Mouse (Mus musculus): ENCODE measurements around the gene Ms4a2. TPM values are rescaled to one million over a fixed set of nuclear protein-coding genes. Genes with fewer than 3 reads are reported as not detected.

Ms4a2 gene
- polyA plus RNA-seq, 1 experiment from 2014 or later, result 0.41 TPM

DNA sequence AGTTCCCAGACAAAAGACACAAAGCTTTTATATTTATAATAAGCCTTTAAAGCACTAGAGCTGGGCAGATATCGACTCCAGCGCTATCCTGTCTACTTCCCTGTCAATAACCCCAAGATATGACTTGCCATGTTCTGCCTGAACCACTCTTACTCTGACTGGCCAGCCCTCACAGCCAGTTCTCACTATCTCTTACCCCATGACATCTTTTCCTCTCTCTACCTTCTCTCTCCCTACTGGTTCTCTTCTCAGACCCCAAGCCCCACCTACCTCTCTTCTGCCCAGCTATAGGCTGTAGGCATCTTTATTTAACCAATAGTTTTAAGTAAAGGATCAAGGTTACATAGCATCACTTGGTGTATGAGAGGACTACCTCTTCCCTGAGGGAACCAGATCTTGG lies 10.8 kb upstream of the Ms4a2 start:
- WGBS, result 72% methylated on average over 2 of the region's 2 CpGs

DNA sequence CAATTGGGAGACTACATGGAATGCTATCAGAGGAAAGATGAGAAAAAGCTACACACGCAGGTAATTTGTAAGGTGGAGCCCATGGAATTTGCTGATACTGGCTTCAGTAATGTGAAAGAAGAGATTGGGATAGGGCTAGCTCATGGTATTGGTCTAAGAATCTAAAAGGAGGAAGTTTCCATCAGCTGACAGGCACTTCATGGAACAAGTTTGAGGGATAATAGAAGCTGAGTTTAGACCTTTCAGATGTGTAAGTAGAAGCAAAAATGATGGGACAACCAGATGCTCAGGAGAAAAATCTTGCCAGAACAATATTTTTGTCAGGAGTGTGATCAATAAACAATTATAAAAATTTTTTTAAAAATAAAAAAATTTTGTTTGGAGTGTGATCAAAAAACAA lies 10.2 kb upstream of the Ms4a2 start:
- no peaks in the 10 kb centered on the region for H3K9me3 ChIP-seq (ENCODE audit: control insufficient read depth, low read depth, low read length)
- ATAC-seq (ENCODE audit: insufficient number of reproducible peaks, insufficient read depth, low FRiP score, low read depth), result no peak
- no peak overlapping the region for H3K27ac ChIP-seq (ENCODE audit: low read length)
- H3K4me2 ChIP-seq (replicated peaks; ENCODE audit: low read depth, low read length), result no peak overlapping the region
- H3K4me3 ChIP-seq (ENCODE audit: low read depth, low read length), result no peak overlapping the region
- 87% methylated on average over 1 of the region's 1 CpGs for WGBS
- H3K27me3 ChIP-seq (ENCODE audit: control insufficient read depth, insufficient read depth, low read length), result no peaks in the 10 kb centered on the region
- H3K9ac ChIP-seq (replicated peaks; ENCODE audit: low read depth, low read length), result no peak overlapping the region
- no peaks in the 10 kb centered on the region for H3K4me1 ChIP-seq (ENCODE audit: control insufficient read depth, insufficient read depth, low read length)
- no peaks in the 10 kb centered on the region for H3K36me3 ChIP-seq (ENCODE audit: control insufficient read depth, insufficient read depth, low read length)

More for the DNA sequence above, 10.8 kb upstream of the Ms4a2 start:
- Histone ChIP-seq H3K36me3 (ENCODE audit: control insufficient read depth, insufficient read depth, low read length) (no peaks in the 10 kb centered on the region), H3K9ac (replicated peaks; ENCODE audit: low read depth, low read length) (no peak overlapping the region), H3K4me1 (ENCODE audit: control insufficient read depth, insufficient read depth, low read length) (no peaks in the 10 kb centered on the region), H3K27ac (ENCODE audit: low read length) (no peak overlapping the region), H3K9me3 (ENCODE audit: control insufficient read depth, low read depth, low read length) (no peaks in the 10 kb centered on the region), H3K4me3 (ENCODE audit: low read depth, low read length) (no peak overlapping the region), H3K4me2 (replicated peaks; ENCODE audit: low read depth, low read length) (no peak overlapping the region), H3K27me3 (ENCODE audit: control insufficient read depth, insufficient read depth, low read length) (no peaks in the 10 kb centered on the region)
- ATAC-seq (ENCODE audit: insufficient number of reproducible peaks, insufficient read depth, low FRiP score, low read depth), result no peak

DNA sequence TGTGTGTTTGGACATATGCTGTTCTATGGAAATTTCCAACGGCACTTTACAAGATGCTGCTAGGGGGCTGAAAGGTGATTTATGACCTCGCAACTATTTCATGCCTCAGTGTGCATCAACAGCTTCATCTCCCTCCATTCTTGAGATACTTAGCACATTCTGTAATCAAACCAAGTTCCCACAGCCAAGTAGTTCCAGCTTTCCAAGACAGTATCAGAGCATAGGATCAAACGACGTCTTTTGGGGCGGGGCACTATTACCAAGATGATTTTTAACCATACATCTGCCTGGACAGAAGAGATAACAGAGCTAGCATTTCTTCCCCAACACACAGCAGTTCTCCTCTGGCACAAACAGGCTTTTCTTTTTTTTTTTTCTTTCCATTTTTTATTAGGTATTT lies 1.7 kb upstream of the Ms4a2 start:
- no peak for ATAC-seq (ENCODE audit: insufficient number of reproducible peaks, insufficient read depth, low FRiP score, low read depth)
- Histone ChIP-seq H3K36me3 (ENCODE audit: control insufficient read depth, insufficient read depth, low read length) (no peaks in the 10 kb centered on the region), H3K27ac (ENCODE audit: low read length) (no peak overlapping the region), H3K4me1 (ENCODE audit: control insufficient read depth, insufficient read depth, low read length) (no peaks in the 10 kb centered on the region), H3K9me3 (ENCODE audit: control insufficient read depth, low read depth, low read length) (no peaks in the 10 kb centered on the region), H3K27me3 (ENCODE audit: control insufficient read depth, insufficient read depth, low read length) (no peaks in the 10 kb centered on the region), H3K9ac (replicated peaks; ENCODE audit: low read depth, low read length) (no peak overlapping the region), H3K4me3 (ENCODE audit: low read depth, low read length) (no peak overlapping the region), H3K4me2 (replicated peaks; ENCODE audit: low read depth, low read length) (no peak overlapping the region)
- 50% methylated on average over 5 of the region's 5 CpGs for WGBS

DNA sequence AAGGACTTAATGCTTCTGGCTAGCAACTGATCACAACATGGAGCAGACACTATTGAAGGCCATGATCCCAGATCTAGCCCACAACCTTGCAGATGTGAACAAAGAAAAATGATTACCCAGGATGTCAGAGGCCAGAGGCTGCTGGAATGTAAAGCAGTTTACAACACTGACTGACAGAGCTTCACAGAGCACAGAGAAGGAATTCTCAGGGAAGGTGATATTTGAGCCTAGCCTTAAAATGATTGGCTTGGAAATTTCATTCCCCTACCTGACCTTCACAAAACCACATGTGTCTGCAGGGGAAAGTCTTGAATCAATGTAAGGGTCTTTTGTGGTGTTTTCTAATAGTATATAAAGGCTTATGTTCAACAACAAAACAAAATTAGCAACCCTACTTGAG lies 1.3 kb upstream of the Ms4a2 start:
- Histone ChIP-seq H3K9ac (replicated peaks; ENCODE audit: low read depth, low read length) (no peak overlapping the region), H3K4me1 (ENCODE audit: control insufficient read depth, insufficient read depth, low read length) (no peaks in the 10 kb centered on the region), H3K4me2 (replicated peaks; ENCODE audit: low read depth, low read length) (no peak overlapping the region), H3K27ac (ENCODE audit: low read length) (no peak overlapping the region), H3K9me3 (ENCODE audit: control insufficient read depth, low read depth, low read length) (no peaks in the 10 kb centered on the region), H3K27me3 (ENCODE audit: control insufficient read depth, insufficient read depth, low read length) (no peaks in the 10 kb centered on the region), H3K4me3 (ENCODE audit: low read depth, low read length) (no peak overlapping the region), H3K36me3 (ENCODE audit: control insufficient read depth, insufficient read depth, low read length) (no peaks in the 10 kb centered on the region)
- ATAC-seq (ENCODE audit: insufficient number of reproducible peaks, insufficient read depth, low FRiP score, low read depth), result no peak

DNA sequence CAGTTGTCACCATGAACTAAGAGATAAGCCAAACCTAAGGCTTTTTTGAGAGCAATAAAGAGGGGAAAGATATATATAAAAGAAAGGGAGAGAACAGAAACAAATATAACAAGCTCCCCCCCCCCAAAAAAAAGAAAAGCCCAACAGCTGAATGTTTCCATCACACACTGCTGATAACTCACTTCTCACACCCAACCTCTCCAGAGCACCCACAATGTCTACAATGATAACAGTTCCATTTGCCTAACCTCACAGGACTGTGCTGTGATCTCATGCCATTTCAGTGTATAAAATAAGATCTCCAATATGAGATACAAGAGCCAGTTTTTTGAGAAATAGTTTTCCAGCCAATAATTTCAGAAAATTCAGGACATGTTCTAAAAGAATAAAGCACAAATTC lies 5.5 kb downstream of the Ms4a2 start:
- H3K27ac ChIP-seq (ENCODE audit: low read length), result no peak overlapping the region
- no peaks in the 10 kb centered on the region for H3K4me1 ChIP-seq (ENCODE audit: control insufficient read depth, insufficient read depth, low read length)
- ATAC-seq (ENCODE audit: insufficient number of reproducible peaks, insufficient read depth, low FRiP score, low read depth), result no peak
- H3K4me3 ChIP-seq (ENCODE audit: low read depth, low read length), result no peak overlapping the region
- no peaks in the 10 kb centered on the region for H3K27me3 ChIP-seq (ENCODE audit: control insufficient read depth, insufficient read depth, low read length)
- H3K36me3 ChIP-seq (ENCODE audit: control insufficient read depth, insufficient read depth, low read length), result no peaks in the 10 kb centered on the region
- no peak overlapping the region for H3K9ac ChIP-seq (replicated peaks; ENCODE audit: low read depth, low read length)
- no peaks in the 10 kb centered on the region for H3K9me3 ChIP-seq (ENCODE audit: control insufficient read depth, low read depth, low read length)
- no peak overlapping the region for H3K4me2 ChIP-seq (replicated peaks; ENCODE audit: low read depth, low read length)

DNA sequence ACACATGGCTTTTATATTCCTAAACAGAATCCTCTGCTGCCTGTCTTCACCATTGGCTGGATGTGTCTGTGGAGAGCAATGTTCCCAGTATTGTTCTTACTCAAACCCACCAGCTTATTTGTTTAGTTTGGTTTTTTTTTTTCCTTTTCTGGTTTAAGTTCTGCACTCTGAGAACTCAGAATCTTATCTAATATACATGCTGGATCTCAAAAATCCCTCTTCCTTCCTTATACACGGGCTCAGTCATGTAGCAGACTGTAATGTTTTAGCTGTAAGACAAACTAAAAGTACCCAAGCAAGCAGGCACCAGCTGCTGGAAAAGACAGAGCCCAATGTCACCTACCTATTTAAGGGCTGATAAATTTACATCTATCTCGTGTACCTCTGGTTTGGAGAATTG lies 8.7 kb downstream of the Ms4a2 start:
- Histone ChIP-seq H3K9ac (replicated peaks; ENCODE audit: low read depth, low read length) (no peak overlapping the region), H3K36me3 (ENCODE audit: control insufficient read depth, insufficient read depth, low read length) (no peaks in the 10 kb centered on the region)
- no peak for ATAC-seq (ENCODE audit: insufficient number of reproducible peaks, insufficient read depth, low FRiP score, low read depth)

DNA sequence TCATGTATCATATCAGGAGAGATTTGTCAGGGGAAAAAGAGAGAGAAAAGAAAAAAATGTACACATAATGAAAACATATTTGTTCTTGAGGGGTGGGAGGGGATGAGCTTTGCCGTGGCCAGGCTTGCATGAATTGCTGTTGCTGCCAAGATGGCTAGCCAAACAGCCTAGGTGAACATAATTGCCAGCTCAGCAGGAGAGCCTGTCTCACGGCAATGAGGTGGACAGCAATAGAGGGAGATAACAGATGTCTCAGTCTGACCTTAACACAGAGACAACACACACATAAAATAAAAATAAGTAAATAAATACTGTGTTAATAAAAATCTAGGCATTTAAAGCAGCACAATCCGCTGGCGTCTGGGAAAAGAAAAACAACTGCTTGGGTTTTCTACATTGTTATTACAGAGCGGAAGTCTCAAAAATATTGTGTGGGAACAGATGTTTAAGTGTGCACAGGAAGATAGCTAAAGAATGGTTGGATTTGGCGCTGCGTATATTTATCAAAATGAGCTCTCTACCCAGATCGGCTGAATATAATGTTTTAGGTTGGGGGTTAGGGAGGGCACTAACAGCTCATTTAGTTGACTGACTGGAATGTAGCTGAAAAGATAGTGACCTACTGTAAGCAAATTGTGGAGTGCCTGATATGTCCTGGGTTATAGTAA lies 9.6 kb downstream of the Ms4a2 start:
- Histone ChIP-seq H3K4me1 (ENCODE audit: control insufficient read depth, insufficient read depth, low read length) (no peaks in the 10 kb centered on the region), H3K4me3 (ENCODE audit: low read depth, low read length) (no peak overlapping the region), H3K27me3 (ENCODE audit: control insufficient read depth, insufficient read depth, low read length) (no peaks in the 10 kb centered on the region), H3K36me3 (ENCODE audit: control insufficient read depth, insufficient read depth, low read length) (no peaks in the 10 kb centered on the region), H3K4me2 (replicated peaks; ENCODE audit: low read depth, low read length) (no peak overlapping the region), H3K27ac (ENCODE audit: low read length) (no peak overlapping the region), H3K9ac (replicated peaks; ENCODE audit: low read depth, low read length) (no peak overlapping the region), H3K9me3 (ENCODE audit: control insufficient read depth, low read depth, low read length) (no peaks in the 10 kb centered on the region)
- ATAC-seq (ENCODE audit: insufficient number of reproducible peaks, insufficient read depth, low FRiP score, low read depth), result no peak
- WGBS, result 48% methylated on average over 8 of the region's 8 CpGs

More for the DNA sequence above, 8.7 kb downstream of the Ms4a2 start:
- Histone ChIP-seq H3K27me3 (ENCODE audit: control insufficient read depth, insufficient read depth, low read length) (no peaks in the 10 kb centered on the region), H3K27ac (ENCODE audit: low read length) (no peak overlapping the region), H3K4me2 (replicated peaks; ENCODE audit: low read depth, low read length) (no peak overlapping the region), H3K4me1 (ENCODE audit: control insufficient read depth, insufficient read depth, low read length) (no peaks in the 10 kb centered on the region), H3K4me3 (ENCODE audit: low read depth, low read length) (no peak overlapping the region), H3K9me3 (ENCODE audit: control insufficient read depth, low read depth, low read length) (no peaks in the 10 kb centered on the region)
- WGBS, result 63% methylated on average over 2 of the region's 2 CpGs

DNA sequence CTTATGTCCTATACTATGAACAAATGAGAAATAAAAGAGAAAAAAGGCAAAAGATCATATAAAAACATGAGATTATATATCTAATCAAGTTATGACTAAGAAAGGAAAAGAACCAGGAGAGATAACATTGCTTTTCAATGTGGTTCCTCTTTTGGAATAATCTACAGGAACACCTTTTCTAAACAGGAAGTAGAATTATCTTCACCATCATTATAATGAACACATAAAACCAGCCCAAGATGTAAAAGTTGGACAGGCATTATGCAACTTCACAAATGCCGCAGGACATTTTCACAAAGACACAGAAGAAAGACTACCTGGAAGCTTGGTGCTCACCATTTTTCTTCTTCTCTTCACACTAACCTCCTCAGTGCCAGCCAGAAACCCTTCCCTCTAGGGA lies 10.4 kb downstream of the Ms4a2 start:
- H3K36me3 ChIP-seq (ENCODE audit: control insufficient read depth, insufficient read depth, low read length), result no peaks in the 10 kb centered on the region

DNA sequence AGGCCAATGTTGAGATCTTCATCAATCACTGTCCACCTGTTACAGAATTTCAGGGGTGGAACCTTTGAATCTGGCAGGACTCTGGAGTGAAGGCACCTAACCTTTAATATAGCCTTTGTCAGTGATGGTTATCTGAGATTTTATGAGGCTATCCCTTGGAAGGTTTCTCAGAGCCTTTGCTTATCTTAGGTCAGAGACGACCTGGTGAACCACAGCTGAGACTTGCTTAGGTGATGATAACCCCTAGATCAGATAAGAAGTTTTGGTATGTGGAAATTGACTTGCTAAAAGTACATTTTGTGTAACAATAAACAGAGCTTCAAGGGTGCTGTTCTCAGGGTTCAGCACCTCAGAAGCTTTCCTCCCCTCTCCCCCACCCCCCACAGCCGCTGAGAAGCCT lies 11.2 kb downstream of the Ms4a2 start:
- Histone ChIP-seq H3K4me3 (ENCODE audit: low read depth, low read length) (no peak overlapping the region), H3K36me3 (ENCODE audit: control insufficient read depth, insufficient read depth, low read length) (no peaks in the 10 kb centered on the region), H3K9me3 (ENCODE audit: control insufficient read depth, low read depth, low read length) (no peaks in the 10 kb centered on the region), H3K27ac (ENCODE audit: low read length) (no peak overlapping the region), H3K9ac (replicated peaks; ENCODE audit: low read depth, low read length) (no peak overlapping the region), H3K4me1 (ENCODE audit: control insufficient read depth, insufficient read depth, low read length) (no peaks in the 10 kb centered on the region), H3K4me2 (replicated peaks; ENCODE audit: low read depth, low read length) (no peak overlapping the region), H3K27me3 (ENCODE audit: control insufficient read depth, insufficient read depth, low read length) (no peaks in the 10 kb centered on the region)
- WGBS, result 16% methylated on average over 2 of the region's 2 CpGs
- no peak for ATAC-seq (ENCODE audit: insufficient number of reproducible peaks, insufficient read depth, low FRiP score, low read depth)

More for the DNA sequence above, 10.4 kb downstream of the Ms4a2 start:
- ATAC-seq (ENCODE audit: insufficient number of reproducible peaks, insufficient read depth, low FRiP score, low read depth), result no peak
- Histone ChIP-seq H3K27me3 (ENCODE audit: control insufficient read depth, insufficient read depth, low read length) (no peaks in the 10 kb centered on the region), H3K9me3 (ENCODE audit: control insufficient read depth, low read depth, low read length) (no peaks in the 10 kb centered on the region), H3K27ac (ENCODE audit: low read length) (no peak overlapping the region), H3K4me3 (ENCODE audit: low read depth, low read length) (no peak overlapping the region), H3K4me1 (ENCODE audit: control insufficient read depth, insufficient read depth, low read length) (no peaks in the 10 kb centered on the region), H3K4me2 (replicated peaks; ENCODE audit: low read depth, low read length) (no peak overlapping the region), H3K9ac (replicated peaks; ENCODE audit: low read depth, low read length) (no peak overlapping the region)
- 86% methylated on average over 1 of the region's 1 CpGs for WGBS

Measured in stomach, embryonic 14.5 days (tissue).